Mouse (Mus musculus) frontal cortex, postnatal 36 days (tissue): ENCODE data around the gene Gse1.
A peak's percentile ranks its signal among the peaks of the same experiment; 100 is the strongest.

Source experiments
- DNase-seq, 2 experiments: peaks; one replicate each; pipeline ENCODE4 v3.0.0; 2022; ENCODE audit warnings: low spot score in 2 of 2

Gene Gse1

DNA sequence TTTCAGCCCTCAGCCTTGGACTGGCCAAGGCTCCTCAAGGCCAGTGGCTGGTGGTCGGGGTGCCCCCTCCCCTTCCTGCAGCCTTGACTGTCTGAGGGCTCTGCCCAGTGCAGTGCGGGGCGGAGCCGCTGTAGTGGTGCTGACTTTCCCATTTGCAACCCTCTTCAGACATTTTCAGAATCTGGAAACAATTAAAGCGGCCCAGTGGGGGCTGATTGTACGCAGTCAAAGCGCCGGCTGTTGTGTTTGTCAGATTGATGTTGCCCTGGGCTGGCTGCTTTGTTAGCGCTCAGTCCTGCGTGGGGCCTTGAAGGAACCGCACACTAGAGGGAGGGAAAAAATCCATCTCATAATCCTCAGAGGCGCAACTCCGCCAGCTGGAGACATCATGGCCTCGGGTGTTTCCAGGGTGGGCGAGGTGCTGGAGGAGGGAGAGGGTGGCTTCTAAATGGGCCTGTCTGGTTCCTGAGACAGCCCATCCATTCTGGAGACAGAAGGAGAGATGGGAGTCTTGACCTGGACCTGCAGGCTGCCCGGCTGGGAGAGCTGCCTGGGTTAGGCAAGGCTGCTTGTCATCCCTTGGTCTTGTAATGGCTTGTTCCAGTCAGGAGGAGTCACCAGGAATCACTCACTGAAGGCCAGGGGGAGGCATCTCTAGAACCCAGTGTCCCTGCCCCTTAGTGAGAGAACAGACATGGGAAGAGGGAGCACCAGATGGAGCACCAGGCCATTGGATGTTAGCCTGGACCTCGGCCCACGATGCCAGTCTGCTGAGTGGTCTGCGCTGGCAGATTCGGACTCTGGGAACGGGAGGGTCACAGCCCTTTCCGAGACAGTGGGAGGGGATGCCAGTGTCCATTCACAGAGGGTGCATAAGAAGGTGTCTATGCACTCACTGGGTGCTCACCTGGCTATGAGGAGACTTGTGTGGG is 70.6 kb downstream of the Gse1 start:
- DNase-seq, result no peak

DNA sequence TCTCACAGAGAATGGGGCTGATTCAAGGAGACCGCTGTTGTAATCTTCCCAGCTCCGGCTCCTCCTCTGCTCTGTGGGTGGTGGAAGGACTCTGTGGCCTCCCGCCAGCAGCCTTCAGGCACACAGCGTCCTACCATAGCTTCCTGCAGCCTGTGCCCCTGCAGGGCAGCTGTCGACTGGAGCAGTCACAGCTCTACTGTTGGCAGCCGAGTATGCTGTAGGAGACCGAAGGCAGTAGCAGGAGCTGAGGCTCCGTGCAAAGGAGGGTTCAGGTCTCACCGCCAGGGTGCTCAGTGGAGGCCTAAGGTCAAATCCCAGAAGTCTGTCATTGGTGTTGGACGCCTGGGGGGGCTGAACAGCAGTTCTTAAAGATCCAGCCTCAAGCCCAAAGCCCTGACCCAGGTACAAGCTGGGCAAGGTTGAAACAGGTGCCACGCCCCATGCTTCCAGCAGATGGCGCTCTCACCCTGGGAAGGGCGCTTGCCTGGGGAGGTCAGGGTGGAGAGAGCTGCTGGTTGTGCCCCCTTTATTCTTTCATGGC is 72.4 kb downstream of the Gse1 start:
- DNase-seq, result peak; percentile 68 to 79

DNA sequence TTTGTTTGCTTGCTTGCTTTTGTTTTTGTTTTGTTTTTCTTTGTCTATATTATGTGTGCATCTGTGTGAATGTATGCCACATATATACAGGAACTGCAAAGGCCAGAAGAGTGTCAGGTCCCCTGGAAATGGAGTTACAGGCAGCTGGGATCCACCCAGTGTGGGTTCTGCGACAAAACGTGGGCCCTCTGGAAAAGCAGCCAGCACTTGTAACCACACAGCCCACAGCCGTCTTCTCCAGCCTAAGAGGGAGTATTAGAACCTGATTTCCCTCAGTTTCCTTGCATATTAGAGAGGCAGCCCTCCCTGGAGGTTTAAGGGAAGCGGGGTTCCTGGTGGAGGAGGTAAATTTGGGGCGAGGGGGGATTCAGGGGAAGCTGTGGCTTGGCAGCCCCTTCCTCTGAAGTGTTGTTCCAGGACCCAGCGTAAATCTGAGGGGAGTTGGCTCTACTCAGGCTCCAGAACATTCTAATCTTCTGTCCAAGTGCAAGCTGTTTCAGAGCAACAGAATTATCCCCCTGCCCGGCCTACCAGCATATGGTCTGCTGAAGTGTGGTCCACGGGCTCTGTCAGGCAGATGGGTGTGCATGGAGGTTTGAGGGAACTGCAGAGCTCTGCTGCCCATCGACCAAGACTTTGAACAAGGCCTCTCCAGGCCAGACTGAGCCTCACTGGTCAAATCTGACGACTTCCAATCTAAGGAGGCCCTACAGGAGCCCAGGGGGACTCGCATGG is 74.9 kb downstream of the Gse1 start:
- DNase-seq, result no peak

DNA sequence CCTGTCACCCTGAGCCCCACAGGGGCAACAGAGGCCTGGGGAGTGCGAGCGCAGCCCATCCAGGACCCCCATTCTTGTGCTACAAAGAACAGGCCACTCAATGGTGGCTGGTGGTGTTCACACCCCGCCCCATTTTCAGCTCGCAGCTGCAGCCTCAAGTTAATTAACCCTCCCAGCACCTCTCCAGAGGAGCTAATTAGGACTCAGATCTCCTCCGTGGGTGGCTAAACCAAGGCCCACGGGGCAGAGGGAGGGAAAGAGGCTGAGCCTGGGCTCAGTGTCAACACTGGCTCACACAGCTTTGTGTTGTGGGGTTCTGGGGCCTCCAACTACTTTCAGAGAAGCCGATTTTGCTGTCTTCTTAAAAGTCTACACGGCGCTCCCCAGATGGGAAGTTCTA is 75.8 kb downstream of the Gse1 start:
- DNase-seq, result no peak

DNA sequence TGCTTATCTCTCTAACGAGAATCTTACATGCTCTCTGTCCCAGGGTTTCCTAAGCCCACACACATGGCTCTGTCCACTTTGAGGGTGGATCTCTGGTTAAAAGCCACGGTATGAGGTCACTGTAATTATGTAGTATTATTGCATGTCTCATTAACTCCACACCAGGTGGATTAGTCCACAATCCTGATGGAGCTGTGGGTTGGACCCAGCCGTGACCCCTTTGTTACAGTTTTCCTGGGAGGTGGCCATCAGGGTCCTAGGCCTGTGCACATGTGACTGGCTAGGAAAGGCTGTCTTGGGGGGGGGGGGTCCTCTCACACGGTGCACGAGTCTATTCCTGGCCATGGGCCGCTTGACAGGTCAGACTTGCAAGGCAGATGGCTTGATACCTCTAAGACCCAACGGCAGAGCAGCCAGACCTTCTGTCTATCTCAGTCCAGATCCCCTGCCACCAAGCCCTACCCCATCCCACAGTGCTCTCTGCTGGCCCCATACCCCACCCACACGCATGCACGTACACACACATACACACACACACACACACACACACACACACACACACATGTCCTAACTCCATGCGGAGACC is 77.6 kb downstream of the Gse1 start:
- DNase-seq, result no peak

DNA sequence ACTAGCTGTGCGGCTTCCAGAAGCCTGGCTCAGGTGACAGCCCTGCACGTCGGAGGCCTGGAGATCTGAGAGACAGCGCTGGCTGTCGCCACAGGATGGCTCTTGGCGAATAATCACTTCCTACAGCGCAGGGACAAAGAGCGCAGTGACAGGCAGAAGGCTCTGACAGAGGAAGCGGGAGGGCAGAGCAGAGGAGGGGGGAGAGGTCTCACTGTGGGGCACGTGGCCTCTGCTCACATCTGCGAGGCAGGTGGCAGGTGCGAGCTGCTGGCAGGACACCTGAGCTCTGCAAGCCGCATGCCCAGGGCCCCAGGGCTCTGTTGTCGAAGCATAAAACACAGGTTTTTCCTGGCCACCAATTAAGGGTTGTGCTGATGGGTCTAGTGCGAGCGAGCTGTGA is 78.8 kb downstream of the Gse1 start:
- DNase-seq, result no peak

DNA sequence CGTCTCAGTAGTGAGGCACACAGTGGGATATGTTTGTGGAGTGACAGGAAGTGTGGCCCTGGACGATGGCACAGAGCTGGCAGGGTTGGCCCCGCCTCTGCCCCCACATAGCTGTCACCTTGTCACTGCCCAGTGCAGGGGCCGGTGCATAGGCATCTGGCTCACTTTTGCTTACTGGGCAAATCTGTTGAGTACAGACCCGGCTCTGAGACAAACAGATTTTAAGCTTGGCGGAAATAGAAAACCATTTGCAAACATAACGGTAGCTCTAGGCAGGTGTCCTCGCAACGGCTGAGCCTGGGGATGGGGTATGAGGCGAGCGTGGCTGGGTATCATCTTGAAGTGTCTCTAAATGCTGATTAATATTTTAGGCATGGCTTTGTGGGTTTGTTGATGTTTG is 79.3 kb downstream of the Gse1 start:
- no peak for DNase-seq

DNA sequence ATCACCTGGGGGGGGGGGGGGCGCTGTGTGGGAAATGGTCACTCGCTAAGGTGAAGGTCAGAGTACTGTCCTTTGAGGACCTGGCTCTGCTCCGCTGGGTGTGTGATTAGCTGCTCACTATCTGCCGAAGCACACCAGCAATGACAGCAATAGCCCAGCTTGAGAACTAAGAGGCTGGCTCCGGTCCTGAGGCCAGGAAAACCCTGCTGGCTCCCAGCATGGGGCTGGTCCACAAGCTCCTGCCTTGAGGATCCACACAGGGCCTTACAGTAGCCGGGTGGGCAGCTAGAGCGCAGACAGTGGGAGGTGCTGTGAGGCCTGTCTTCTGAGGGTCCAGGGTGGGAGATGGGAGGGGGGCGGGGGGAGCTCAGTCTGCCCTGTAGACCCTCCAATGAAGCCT is 79.9 kb downstream of the Gse1 start:
- no peak for DNase-seq

DNA sequence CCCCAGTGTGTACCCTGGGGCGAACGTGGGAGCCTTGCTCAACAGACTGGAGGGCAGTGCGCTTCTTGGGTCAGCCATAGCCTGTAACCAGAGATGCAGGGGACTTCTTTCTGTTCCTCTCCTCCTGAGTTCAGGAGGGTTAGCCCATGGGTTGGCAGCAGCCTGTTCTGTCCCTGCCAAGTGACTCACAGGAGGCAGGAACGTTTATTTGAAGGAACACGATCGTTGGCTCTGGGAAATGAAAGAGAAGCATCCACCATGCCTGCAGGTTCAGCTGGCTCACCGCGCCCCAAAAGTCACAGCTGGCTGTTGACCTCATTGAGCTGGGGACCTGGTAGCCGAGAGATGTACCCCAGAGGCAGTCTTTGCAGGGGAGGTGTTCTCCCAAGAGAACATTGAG is 80.3 kb downstream of the Gse1 start:
- no peak for DNase-seq

DNA sequence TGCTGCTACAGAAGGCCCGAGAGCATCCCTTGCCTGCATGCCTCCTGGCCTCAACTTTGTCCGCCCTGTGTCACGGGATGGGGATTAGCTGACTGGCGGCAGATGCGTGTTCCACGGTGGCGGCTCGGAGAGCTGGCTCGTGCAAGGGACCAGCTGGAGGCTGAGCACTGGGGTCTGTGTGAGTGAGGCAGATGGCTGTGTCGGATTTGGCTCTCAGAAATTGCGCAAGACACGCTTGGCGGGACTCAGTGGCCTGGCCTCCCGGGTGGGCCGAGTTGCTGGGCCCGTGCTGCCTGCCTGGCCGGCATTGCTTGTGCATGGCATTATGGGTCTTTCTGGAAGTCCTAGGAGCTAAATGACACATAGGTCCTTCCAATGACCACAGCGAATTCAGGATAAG is 81.1 kb downstream of the Gse1 start:
- no peak for DNase-seq

DNA sequence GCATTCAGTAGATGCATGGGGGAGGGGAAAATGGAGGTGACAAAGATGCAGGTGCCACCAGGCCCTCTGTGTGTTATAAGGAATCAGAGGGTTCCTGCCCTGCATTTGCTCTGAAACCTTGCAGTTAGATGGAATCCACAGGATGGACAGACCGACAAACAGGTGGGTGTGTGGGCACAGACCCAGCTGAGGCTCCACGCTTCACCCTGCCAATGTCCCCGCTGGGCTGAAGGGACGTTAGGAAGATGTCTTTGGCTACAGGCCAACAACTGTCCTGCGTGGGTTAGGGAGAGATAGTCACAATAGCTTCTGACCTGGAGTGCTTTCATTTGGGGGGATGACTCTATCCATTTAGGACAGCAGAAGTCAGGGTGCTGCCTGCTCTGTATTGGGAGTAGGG is 81.8 kb downstream of the Gse1 start:
- DNase-seq, result no peak

DNA sequence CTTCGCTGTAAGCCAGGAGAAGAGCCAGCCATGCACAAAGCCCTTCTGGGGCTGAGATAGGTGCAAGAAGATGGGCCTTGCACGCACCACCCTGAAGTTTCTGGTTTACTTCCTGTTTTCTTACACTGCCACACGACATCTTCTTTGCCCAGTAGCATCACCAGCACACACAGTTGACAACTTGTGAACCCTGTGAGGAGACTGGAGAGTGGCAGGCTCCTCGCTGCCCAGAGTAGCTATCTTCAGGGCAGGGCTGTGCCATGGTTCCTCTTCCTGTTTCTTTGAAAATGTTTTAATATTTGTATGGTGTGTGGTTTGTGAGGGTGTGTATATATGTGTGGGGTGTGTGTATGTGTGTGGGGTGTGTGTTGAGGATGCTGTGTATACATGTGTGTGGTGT is 84.2 kb downstream of the Gse1 start:
- no peak for DNase-seq

DNA sequence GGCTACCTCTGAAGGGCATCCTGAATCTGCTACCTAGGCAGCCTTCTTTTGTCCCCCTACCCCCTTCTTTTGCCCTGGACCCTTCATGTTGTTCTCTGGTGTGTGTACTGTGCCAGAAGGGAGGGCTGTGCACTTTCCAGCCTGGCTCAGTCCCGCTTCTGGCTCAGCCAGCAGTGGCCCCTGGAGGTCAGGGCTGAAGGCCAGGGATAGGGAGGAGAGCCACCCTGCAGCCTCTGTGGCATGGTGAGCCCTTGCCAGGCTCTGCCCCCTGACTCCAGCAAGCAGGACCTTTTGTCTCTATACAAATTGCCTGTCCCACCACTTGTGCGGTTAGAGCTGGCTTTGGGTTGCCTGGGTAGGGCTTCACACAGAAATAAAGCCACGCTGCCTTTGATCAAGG is 85.4 kb downstream of the Gse1 start:
- DNase-seq, result no peak

DNA sequence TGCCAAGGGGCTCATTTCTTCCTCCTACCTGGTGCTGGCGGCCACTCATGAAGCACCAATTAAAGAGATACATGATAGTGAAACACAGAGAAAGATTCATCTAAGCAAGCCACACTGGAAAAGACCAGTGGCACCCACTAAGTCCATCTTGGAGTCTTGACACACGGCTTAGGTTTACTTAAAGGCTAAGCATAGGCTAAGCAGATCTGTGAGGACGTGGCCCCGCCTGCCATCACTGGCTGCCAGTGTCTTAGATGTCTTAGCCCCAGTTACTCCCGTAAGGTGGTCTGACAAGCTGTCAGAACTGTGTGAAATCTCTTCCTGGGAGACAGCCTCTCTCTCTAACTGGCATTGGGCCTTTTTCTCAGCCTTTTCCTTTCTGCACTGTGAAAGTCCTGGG is 86.7 kb downstream of the Gse1 start:
- DNase-seq, result no peak

DNA sequence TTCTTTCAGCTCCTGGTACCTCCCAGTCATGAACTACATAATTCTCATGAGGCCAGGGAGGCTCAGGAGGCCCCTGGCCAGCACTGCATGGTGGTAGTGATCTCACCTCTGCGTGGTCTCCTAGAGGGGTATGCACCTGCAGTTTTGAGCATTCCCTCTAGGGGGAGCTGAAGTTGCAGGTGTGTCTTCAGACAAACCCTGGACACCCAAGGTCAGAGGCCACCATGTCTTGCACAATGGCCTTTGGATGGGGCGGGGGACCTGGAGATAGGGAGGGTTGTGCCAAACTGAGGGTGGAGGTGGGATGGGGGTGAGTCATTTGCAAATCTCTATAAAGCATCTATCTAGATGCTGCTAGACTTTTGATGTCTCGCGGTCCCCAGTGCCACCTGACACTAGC is 87.4 kb downstream of the Gse1 start:
- DNase-seq, result no peak

DNA sequence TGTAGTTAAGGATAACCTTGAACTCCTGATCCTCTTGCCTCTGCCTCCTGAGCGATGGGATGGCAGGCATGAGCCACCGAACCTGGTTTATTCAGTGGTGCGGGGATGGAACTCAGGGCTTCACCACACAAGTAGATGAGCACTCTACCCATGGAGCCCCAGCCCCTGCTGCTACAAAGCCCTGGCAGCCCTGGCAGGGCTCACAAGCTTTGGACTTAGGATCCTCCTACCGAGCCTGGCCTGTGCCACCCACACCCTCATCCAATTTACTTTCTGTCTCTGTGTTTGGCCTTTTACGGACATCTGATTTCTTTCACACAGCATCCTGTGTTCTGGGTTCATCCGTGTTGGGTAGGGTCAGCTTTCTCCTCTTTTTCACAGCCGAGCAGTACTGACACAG is 88.5 kb downstream of the Gse1 start:
- no peak for DNase-seq

DNA sequence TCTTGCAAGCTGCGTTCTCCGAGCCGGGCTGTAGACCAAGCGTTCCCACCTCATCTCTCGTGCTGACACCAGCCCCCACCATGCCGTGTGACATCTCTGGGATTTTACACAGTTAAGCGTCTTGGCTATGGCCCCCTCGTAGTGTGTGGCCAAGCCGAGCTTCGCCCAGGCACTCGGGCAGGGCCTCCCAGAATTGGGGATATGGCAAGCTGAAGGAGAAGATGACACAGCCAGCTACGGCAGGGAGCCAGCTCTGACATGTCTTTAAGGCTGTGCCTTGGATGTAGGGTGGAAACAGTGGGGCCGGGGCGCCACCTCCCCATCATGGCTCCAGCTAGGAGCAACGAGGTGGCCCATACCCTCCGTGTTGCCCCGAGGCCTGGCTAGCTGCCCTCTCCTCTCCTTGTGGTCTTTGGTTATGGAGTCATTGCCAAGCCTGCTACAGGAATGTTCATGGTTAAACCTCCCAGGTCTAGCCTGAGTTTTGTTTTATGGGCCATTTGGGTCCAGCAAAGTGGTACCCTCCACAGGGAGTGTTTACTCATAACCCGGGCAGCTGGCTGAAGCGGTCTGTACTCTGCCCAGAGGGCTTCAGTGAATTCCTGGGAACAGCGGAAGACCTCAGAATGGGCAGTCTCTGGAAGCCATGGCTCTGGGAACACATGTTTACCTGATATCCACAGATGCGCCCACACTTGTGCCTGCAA is 89.0 kb downstream of the Gse1 start:
- peak in 1 of 2 experiments; percentile 49 for DNase-seq

DNA sequence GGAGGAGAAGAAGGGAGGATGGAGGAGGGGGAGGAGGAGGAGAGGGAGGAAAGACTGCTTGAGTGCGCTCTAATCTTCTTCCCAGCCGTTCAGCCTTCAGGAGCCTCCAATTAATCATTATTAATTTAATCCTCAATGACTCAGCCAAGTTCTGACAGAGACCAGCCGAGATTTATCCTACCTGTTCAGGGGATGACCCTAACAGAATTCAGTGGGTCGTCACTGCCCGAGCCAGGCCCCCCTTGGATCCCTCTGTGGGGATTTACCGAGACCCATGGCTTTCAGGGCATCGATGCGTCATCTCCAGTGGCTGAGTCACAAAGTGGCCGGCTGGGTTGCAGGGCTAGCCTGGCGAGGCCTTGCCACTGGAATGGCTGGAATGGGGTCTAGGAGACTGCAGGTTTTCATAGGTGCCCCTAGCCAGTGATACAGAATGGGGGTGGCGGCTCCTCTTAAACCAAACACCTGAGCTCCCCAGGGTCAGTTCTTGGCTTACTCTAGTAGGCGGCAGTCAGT is 90.3 kb downstream of the Gse1 start:
- no peak for DNase-seq

DNA sequence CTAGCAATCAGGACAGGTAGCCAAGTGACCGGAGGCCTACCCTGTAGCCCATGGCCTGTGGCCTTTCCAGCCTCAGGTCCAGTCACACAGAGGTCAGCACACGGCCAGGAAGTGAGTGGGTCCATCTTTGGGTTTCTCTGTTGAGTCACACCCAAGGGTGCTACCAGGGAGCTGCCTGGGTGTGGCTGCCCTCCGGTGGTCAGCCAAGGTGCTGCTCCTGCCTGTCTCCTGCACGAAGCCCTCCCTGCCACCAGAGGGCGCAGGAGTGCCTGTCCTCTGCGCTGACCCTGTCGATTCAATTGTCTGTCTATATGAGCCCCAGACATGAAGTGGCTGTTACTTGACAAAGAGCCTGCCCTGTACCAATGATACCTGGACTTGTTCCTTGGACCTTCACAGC is 91.2 kb downstream of the Gse1 start:
- peak; percentile 73 to 76 for DNase-seq

DNA sequence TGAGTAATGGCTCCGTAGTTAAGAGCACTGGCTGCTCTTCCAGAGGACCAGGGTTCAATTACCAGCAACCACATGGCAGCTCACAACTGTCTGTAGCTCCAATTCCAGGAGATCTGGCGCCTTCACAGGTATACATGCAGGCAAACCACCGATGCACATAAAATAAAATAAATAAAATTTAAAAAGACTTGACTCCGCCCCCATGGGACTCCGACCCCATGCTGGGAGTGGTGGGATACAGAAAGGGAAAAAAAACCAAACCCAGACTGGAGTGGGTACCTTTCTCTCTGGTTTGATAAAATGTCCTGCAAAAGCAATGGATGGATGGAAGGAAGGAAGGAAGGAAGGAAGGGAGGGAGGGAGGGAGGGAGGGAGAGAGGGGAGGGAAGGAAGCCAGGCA is 91.9 kb downstream of the Gse1 start:
- DNase-seq, result no peak

DNA sequence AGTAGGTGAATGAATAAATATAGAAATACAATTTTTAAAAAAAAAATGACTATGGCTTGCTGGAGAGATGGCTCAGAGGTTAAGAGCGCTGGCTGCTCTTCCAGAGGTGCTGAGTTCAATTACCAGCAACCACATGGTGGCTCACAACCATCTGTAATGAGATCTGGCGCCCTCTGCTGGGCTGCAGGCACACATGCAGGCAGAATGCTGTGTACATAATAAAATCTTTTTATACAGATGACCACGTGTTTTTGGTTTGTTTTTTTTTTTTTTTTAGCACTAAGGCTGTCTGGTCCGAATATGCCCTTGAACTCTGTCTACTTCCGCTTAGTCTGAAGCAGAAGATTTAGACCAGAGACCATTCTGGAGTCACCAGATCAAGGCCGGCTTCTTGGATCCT is 93.5 kb downstream of the Gse1 start:
- DNase-seq, result no peak
